Mouse (Mus musculus): ENCODE data around the gene Vasn. TPM values are rescaled to one million over a fixed set of nuclear protein-coding genes. Genes with fewer than 3 reads are reported as not detected.

The Vasn gene
- polyA plus RNA-seq, 1 experiment from 2014 or later = 14.7 TPM

DNA sequence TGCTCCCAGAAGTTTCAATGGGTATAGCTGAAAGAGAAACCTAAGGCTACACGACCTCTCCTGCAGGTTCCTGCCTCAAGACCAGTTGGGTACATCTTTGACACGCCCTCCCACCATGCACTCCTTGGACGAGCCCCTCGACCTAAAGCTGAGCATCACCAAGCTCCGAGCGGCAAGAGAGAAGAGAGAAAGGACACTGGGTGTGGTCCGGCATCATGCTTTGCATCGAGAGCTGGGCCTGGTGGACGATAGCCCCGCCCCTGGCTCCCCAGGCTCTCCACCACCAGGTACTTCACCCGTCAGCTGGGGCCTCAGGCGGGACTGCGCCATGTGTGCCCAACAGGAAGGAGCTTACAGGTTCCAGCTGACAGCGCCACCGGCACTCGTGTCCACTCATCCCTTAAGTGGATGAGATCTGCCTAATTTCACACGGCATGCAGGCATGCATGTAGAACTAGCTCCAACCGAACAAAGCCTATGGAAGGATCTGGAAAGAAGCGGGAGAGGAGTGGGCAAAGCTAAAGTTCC, 31.1 kb upstream of the Vasn start:
- ATAC-seq (replicated peaks; ENCODE audit: insufficient number of reproducible peaks, insufficient read depth, low FRiP score, low read depth) = no peak
- no peak overlapping the region for H3K4me3 ChIP-seq
- H3K27ac ChIP-seq = no peak overlapping the region
- H3K9ac ChIP-seq = no peak overlapping the region
- H3K4me1 ChIP-seq (replicated peaks) = peaks cover 50% of the 10 kb centered on the region
- H3K27me3 ChIP-seq = no peaks in the 10 kb centered on the region
- peaks cover 29% of the 10 kb centered on the region for H3K36me3 ChIP-seq
- no peak overlapping the region for H3K4me2 ChIP-seq
- no peaks in the 10 kb centered on the region for H3K9me3 ChIP-seq (replicated peaks)
- WGBS = 78% methylated on average over 19 of the region's 19 CpGs

DNA sequence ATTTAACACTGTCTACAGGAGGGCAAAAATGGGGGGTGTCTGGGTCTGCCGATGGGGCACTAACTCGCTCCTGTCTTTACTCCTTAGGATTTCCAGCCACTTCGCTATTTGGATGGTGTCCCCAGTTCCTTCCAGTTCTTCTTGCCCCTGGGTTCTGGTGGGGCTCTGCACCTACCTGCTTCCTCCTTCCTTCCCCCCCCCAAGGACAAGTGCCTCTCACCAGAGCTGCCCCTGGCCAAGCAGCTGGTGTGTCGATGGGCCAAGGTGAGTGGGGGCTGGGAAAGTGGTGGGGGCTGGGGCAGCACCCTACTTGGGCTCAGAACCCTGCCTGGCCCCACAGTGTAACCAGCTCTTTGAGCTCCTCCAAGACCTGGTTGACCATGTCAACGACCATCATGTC, 28.5 kb upstream of the Vasn start:
- Histone ChIP-seq H3K4me3 (no peak overlapping the region), H3K9me3 (replicated peaks) (no peaks in the 10 kb centered on the region), H3K4me1 (replicated peaks) (peaks cover 27% of the 10 kb centered on the region), H3K4me2 (no peak overlapping the region), H3K27me3 (no peaks in the 10 kb centered on the region), H3K27ac (no peak overlapping the region), H3K9ac (no peak overlapping the region), H3K36me3 (peaks cover 55% of the 10 kb centered on the region)
- 82% methylated on average over 5 of the region's 5 CpGs for WGBS
- ATAC-seq (replicated peaks; ENCODE audit: insufficient number of reproducible peaks, insufficient read depth, low FRiP score, low read depth) = no peak

DNA sequence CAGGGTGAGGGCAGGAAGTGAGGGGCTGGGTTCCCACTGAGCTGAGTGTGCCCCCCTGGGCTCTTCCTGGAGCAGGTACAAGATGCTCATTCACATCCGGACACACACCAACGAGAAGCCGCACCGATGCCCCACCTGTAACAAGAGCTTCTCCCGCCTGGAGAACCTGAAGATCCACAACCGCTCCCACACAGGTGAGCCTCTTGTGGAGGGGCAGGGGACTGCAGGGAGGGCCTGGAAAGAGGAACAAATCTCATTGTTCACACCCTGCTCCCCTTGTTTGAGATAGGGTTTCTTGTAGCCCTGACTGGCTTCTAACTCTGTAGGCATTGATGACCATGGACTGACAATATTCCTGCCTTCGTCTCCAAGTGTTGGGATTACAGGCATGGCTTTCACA, 28.1 kb upstream of the Vasn start:
- Histone ChIP-seq H3K36me3 (peaks cover 56% of the 10 kb centered on the region), H3K27ac (no peak overlapping the region), H3K27me3 (no peaks in the 10 kb centered on the region), H3K9ac (no peak overlapping the region), H3K4me1 (replicated peaks) (peaks cover 22% of the 10 kb centered on the region), H3K4me3 (no peak overlapping the region), H3K4me2 (no peak overlapping the region), H3K9me3 (replicated peaks) (no peaks in the 10 kb centered on the region)
- 89% methylated on average over 7 of the region's 7 CpGs for WGBS
- ATAC-seq (replicated peaks; ENCODE audit: insufficient number of reproducible peaks, insufficient read depth, low FRiP score, low read depth) = no peak

DNA sequence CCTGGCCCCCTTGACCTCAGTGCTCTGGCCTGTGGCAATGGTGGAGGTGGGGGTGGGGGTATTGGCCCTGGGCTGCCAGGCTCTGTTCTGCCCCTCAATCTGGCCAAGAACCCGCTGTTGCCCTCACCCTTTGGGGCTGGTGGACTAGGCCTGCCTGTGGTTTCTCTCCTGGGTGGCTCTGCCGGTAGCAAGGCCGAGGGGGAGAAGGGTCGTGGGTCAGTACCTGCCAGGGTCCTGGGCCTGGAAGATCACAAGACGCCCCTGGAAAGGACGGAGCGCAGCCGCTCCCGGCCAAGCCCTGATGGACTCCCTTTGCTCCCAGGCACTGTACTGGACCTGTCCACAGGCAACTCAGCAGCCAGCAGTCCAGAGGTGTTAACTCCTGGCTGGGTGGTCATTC, 26.0 kb upstream of the Vasn start:
- Histone ChIP-seq H3K36me3 (peaks cover 62% of the 10 kb centered on the region), H3K4me3 (no peak overlapping the region), H3K4me2 (no peak overlapping the region), H3K9me3 (replicated peaks) (no peaks in the 10 kb centered on the region), H3K4me1 (replicated peaks) (peaks cover 3% of the 10 kb centered on the region; the same call in 1 of the 2 replicates), H3K9ac (no peak overlapping the region), H3K27me3 (no peaks in the 10 kb centered on the region), H3K27ac (no peak overlapping the region)
- ATAC-seq (replicated peaks; ENCODE audit: insufficient number of reproducible peaks, insufficient read depth, low FRiP score, low read depth) = no peak
- 94% methylated on average over 9 of the region's 9 CpGs for WGBS

DNA sequence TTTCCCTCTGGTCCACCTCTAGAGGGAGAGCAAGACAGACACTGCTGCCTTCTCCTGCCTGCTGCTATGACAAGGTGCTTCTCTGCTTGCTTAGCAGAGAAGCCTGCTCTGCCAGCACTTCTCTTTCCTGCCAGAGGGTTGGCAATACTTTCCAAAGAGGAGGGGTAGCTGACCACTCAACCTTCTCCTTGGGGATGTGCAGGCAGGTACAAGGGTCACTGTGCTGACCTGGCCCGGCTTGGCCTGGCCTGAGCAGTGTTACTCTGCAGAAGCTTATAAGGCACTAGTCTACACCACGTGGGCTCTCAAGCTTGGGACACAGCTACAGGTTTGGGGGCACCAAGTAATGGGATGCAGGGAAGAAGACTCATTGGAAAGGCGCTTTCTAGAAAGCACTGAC, 25.1 kb upstream of the Vasn start:
- 86% methylated on average over 3 of the region's 3 CpGs for WGBS
- peaks cover 64% of the 10 kb centered on the region for H3K36me3 ChIP-seq

DNA sequence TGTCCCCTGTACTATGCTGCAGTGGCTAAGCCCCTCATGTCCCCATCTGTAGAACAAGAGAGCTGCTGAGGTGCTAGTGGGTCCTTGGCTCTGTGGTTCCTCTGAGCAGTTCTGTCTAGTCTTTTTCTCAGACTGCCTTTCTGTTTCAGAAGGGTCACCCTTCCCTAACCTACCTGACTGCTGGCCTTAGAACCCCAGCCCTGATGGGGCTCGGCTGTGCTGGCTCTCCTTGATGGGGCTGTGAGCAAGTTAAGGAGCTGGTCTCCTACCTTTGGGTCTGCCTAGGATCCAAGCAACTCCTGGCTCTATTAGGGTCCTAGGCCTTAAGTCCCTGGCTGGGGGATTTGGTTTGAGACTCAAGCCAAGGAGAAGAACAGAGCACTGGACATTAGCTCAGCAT, 24.4 kb upstream of the Vasn start:
- Histone ChIP-seq H3K9me3 (replicated peaks) (no peaks in the 10 kb centered on the region), H3K27ac (0 out of 2 replicates have a peak overlapping the region, but pooled peaks have one; percentile 37), H3K4me1 (replicated peaks) (peaks cover 10% of the 10 kb centered on the region), H3K27me3 (no peaks in the 10 kb centered on the region), H3K36me3 (peaks cover 58% of the 10 kb centered on the region), H3K9ac (no peak overlapping the region), H3K4me2 (no peak overlapping the region), H3K4me3 (no peak overlapping the region)
- no peak for ATAC-seq (replicated peaks; ENCODE audit: insufficient number of reproducible peaks, insufficient read depth, low FRiP score, low read depth)
- 96% methylated on average over 1 of the region's 1 CpGs for WGBS

More for the DNA sequence above, 25.1 kb upstream of the Vasn start:
- no peak; the same call in 1 of the 2 replicates for ATAC-seq (replicated peaks; ENCODE audit: insufficient number of reproducible peaks, insufficient read depth, low FRiP score, low read depth)
- Histone ChIP-seq H3K27me3 (no peaks in the 10 kb centered on the region), H3K4me2 (no peak overlapping the region), H3K9ac (no peak overlapping the region), H3K4me1 (replicated peaks) (peaks cover 4% of the 10 kb centered on the region), H3K4me3 (no peak overlapping the region), H3K9me3 (replicated peaks) (no peaks in the 10 kb centered on the region), H3K27ac (no peak overlapping the region)

DNA sequence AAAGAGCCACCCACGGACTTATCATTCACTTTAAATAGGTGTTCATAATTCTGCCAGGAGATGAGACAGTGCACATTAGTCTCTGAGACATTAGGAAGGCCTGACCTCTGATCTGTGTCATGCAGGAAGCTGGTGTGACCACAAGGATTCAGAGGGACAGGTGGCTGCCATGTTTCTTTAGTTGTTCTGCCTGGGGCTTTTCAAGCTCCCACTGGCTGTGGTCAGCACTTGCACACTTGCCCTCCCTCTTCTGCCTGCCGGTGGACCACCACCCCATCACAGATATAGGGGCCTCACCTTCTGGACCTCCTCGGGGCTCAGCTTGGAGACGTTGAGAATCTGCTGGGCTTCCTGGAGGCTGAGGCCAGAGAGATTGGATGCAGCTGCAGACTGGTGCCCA, 22.9 kb upstream of the Vasn start:
- H3K36me3 ChIP-seq = peaks cover 48% of the 10 kb centered on the region
- no peak overlapping the region for H3K4me3 ChIP-seq
- peaks cover 15% of the 10 kb centered on the region for H3K4me1 ChIP-seq (replicated peaks)
- H3K4me2 ChIP-seq = no peak overlapping the region
- H3K9ac ChIP-seq = no peak overlapping the region
- no peaks in the 10 kb centered on the region for H3K9me3 ChIP-seq (replicated peaks)
- H3K27me3 ChIP-seq = no peaks in the 10 kb centered on the region
- WGBS = 79% methylated on average over 4 of the region's 4 CpGs
- ATAC-seq (replicated peaks; ENCODE audit: insufficient number of reproducible peaks, insufficient read depth, low FRiP score, low read depth) = no peak
- no peak overlapping the region for H3K27ac ChIP-seq

DNA sequence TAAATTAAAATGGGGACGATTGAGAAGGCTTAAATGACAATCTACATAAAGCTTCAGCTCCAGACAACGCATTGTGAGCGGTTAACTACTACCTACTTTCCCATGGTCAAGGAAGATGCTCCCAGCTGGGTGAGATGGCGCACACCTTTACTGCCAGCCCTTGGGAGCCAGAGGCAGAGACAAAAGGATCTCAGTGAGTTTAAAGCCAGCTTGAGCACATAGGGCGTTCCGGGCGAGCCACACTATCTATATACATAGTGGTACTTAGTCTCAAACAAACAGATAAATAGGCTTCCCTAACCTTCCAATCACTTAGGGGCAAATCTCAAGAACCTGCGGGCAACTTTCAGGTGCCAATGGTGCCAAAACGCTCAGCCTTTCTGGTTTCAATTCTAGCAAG, 15.7 kb upstream of the Vasn start:
- H3K4me2 ChIP-seq = peak overlapping the region; percentile 63
- no peaks in the 10 kb centered on the region for H3K27me3 ChIP-seq
- ATAC-seq (replicated peaks; ENCODE audit: insufficient number of reproducible peaks, insufficient read depth, low FRiP score, low read depth) = no peak
- peak overlapping the region; percentile 86 for H3K27ac ChIP-seq
- peak overlapping the region; percentile 75 for H3K9ac ChIP-seq
- H3K9me3 ChIP-seq (replicated peaks) = no peaks in the 10 kb centered on the region
- WGBS = 16% methylated on average over 9 of the region's 9 CpGs
- peaks cover under 1% of the 10 kb centered on the region; the same call in 1 of the 2 replicates for H3K36me3 ChIP-seq
- H3K4me3 ChIP-seq = peak overlapping the region; percentile 76
- peaks cover 34% of the 10 kb centered on the region for H3K4me1 ChIP-seq (replicated peaks)

DNA sequence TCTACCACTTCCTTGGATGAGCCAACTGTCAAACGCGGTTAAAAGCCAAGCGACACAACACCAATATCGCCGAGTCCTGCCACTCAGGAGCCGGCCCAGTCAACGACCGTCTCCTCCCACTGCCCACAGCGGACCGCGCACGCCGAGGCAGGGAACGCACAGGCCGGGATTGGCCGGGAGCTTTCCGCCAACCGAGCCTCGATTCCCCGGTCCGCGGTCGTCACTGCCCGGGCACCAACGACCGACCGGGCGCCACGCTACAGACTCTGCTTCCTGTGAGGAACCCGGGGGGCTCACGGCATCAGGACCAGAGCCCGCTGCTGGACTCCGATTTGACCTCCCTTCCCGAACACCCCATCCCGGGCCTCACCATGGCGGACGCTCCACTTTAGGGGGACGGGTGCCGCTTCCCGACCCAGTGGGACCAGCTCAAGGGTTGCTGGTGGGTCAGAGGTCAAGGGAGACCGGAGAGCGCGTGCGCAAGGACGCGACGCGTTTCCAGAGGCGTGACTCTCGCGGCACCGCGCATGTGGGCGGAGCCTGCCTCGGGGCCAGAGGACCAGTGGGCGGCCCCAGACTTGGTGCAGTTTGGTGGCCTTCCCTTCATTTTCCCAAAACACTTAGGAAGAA, 15.1 kb upstream of the Vasn start, which contains the start of gene Pam16:
Gene Pam16 (minus strand): TSS at position 508 of the 630 bp plus-strand sequence.
- H3K4me2 ChIP-seq = peak within 1 kb of the TSS; percentile 63
- no peaks in the 10 kb centered on the region for H3K36me3 ChIP-seq
- peak within 1 kb of the TSS; percentile 76 for H3K4me3 ChIP-seq
- WGBS = 0% methylated on average over 56 of the region's 56 CpGs
- H3K27me3 ChIP-seq = no peaks in the 10 kb centered on the region
- H3K27ac ChIP-seq = peak within 1 kb of the TSS; percentile 86
- H3K9me3 ChIP-seq (replicated peaks) = no peaks in the 10 kb centered on the region
- peak; percentile 90 for ATAC-seq (replicated peaks; ENCODE audit: insufficient number of reproducible peaks, insufficient read depth, low FRiP score, low read depth)
- peaks cover 33% of the 10 kb centered on the region for H3K4me1 ChIP-seq (replicated peaks)
- H3K9ac ChIP-seq = peak within 1 kb of the TSS; percentile 75

DNA sequence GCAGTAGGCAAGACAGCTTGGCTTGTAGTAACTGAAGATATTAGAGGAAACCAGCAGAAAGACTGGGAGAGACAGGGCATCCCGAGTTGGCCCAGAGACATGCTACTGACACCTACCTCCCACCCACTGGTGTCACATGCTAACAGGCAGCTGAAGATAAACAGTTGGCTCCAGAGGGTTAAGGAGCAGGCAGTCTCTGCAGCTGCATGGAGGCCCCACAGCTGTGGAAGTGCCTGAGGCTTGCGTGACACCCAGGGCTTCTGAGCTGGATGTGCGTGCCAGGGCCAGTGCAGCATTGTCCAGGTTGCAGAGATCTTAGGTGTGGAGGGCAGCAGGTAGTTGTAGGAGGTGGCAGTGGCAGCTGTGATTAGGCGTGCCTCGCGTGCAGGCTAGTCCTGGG, 12.6 kb upstream of the Vasn start:
- ATAC-seq (replicated peaks; ENCODE audit: insufficient number of reproducible peaks, insufficient read depth, low FRiP score, low read depth) = no peak
- Histone ChIP-seq H3K4me3 (no peak overlapping the region), H3K9ac (no peak overlapping the region)

DNA sequence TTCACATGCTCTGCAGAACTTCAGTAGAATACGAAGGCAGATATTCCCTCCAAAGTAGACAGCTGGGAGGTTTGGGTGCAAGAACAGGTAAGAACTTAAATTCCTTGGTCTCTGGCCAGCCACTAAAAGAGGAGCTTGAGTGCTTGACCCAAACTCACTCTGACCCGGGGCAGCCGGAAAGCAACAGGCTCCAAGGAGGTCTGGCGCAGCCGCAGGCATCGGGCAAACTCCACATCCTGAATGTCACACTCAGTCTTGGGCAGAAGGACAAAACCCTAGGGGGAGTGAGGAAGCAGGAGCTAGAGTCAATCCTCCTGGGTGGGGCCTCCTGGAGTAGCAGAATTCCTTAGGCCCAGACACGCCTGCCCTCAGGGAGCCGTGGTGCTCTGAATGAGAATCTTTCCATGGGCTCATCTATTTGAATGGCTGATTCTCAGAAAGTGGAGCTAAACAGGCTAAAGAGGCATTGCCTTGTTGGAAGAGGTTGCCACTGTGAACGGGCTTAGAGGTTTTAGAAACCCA, 10.8 kb upstream of the Vasn start:
- no peaks in the 10 kb centered on the region for H3K36me3 ChIP-seq
- H3K27ac ChIP-seq = no peak overlapping the region
- ATAC-seq (replicated peaks; ENCODE audit: insufficient number of reproducible peaks, insufficient read depth, low FRiP score, low read depth) = no peak
- H3K4me2 ChIP-seq = no peak overlapping the region
- no peaks in the 10 kb centered on the region for H3K27me3 ChIP-seq
- WGBS = 90% methylated on average over 9 of the region's 9 CpGs
- no peaks in the 10 kb centered on the region for H3K9me3 ChIP-seq (replicated peaks)
- peaks cover 14% of the 10 kb centered on the region for H3K4me1 ChIP-seq (replicated peaks)
- no peak overlapping the region for H3K9ac ChIP-seq
- no peak overlapping the region for H3K4me3 ChIP-seq

More for the DNA sequence above, 12.6 kb upstream of the Vasn start:
- Histone ChIP-seq H3K27ac (no peak overlapping the region), H3K36me3 (no peaks in the 10 kb centered on the region), H3K9me3 (replicated peaks) (no peaks in the 10 kb centered on the region), H3K27me3 (no peaks in the 10 kb centered on the region), H3K4me2 (no peak overlapping the region), H3K4me1 (replicated peaks) (peaks cover 22% of the 10 kb centered on the region)
- WGBS = 63% methylated on average over 6 of the region's 6 CpGs

DNA sequence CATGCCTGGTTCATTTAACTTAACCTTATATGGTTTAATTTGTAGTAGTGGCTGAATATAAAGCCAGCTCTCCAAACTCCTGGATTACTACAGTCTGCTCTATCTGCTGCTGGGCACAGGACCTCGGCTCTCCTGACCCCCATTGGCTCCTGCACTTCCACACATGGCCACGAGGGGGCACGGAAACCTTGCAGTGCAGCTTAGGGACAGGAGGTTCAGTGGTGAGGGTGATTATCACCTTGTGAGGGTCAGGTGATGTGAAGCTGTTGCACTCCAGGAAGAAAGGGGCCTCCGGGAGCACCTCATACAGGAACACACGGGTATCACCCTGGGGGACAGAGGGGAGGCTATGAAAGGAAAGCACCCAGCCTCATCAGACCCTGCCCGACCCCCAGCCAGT, 9.8 kb upstream of the Vasn start:
- 0 out of 2 replicates have a peak, but pooled peaks have one; percentile 20 for ATAC-seq (replicated peaks; ENCODE audit: insufficient number of reproducible peaks, insufficient read depth, low FRiP score, low read depth)
- 18% methylated on average over 6 of the region's 6 CpGs for WGBS
- no peak overlapping the region for H3K4me2 ChIP-seq

More for the DNA sequence above, 9.8 kb upstream of the Vasn start:
- Histone ChIP-seq H3K27me3 (no peaks in the 10 kb centered on the region), H3K4me1 (replicated peaks) (peaks cover 19% of the 10 kb centered on the region), H3K9ac (no peak overlapping the region), H3K27ac (no peak overlapping the region), H3K36me3 (no peaks in the 10 kb centered on the region), H3K9me3 (replicated peaks) (no peaks in the 10 kb centered on the region), H3K4me3 (no peak overlapping the region)
